Mouse (Mus musculus) ovary, adult 2 months (tissue): ENCODE results near the gene Acox3. TPM values are rescaled to one million over a fixed set of nuclear protein-coding genes. Genes with fewer than 3 reads are reported as not detected.

Experiments used
- polyA plus RNA-seq: library from polyadenylated mRNA; depleted of rRNA; stranded (reverse); fragments of >200 nt; gene quantifications from 2 replicates; pipeline ENCODE4 v1.2.3, GENCODE M21; 2012; rRNA removed

Acox3 gene
- polyA plus RNA-seq: 33.5 and 37.9 TPM in 2 replicates

GRCm38 (mm10) chr5:35582445-35583220 lies at the start of gene Acox3:
Gene Acox3 (plus strand): TSS chr5:35583040.

GRCm38 (mm10) chr5:35574653-35575599 lies 7.9 kb upstream of the Acox3 start, which contains the start of gene Trmt44:
Gene Trmt44 (minus strand): TSS chr5:35575070.

Other genes with a start within 250 kb of the Acox3 start
- gene Hmx1, start 193.9 kb upstream of the Acox3 start, polyA plus RNA-seq: not detected in 2 replicates
- 68.2 and 91.3 TPM in 2 replicates for gene Cpz, start 57.3 kb upstream of the Acox3 start, polyA plus RNA-seq
- gene Trmt44, start 8.0 kb upstream of the Acox3 start, polyA plus RNA-seq: 8.7 and 9.0 TPM in 2 replicates
- gene Htra3, start 96.7 kb downstream of the Acox3 start, polyA plus RNA-seq: 317 and 457 TPM in 2 replicates
- 18.8 and 19.4 TPM in 2 replicates for gene Sh3tc1, start 156.9 kb downstream of the Acox3 start, polyA plus RNA-seq
- gene Ablim2, start 174.8 kb downstream of the Acox3 start, polyA plus RNA-seq: 11.2 and 13.6 TPM in 2 replicates